Mouse (Mus musculus): ENCODE results near the gene Dcdc2a.

Dcdc2a gene

DNA sequence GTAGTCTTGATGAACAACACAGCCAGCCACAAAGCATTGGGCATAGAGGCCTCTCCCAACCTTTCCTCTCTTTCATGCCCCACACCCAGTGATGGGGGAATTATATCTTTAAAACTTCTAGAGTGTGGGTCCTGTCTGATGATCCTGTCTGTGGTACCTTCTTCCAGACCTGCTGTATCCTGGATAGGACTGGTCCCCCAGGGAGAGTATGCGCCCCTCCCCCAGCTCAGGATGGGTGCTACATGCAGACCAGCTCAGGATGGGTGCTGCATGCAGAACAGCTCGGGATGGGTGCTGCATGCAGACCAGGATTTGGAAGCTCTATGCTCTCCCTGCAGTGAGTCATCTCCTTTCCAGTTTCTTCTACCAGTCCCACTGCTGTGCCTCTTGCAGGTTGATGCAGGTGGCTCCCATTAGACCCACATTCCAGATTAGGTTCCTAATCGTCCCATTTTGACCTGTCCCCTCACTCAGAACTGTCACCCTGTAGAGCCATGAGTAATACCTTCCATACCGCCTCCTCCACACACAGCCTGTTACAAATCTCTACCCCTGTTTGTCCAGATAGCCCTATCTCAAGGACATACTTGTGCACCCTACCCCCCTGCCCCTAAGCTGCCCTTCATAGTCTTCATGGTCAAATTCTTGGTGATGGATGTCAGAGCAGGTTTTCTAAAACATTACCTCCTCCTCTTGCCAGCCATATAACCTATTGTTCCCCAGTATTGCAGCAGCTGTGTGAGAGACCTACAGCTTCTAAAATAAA, 122.6 kb downstream of the Dcdc2a start:
- DNase-seq (ENCODE audit: low spot score): no peak

DNA sequence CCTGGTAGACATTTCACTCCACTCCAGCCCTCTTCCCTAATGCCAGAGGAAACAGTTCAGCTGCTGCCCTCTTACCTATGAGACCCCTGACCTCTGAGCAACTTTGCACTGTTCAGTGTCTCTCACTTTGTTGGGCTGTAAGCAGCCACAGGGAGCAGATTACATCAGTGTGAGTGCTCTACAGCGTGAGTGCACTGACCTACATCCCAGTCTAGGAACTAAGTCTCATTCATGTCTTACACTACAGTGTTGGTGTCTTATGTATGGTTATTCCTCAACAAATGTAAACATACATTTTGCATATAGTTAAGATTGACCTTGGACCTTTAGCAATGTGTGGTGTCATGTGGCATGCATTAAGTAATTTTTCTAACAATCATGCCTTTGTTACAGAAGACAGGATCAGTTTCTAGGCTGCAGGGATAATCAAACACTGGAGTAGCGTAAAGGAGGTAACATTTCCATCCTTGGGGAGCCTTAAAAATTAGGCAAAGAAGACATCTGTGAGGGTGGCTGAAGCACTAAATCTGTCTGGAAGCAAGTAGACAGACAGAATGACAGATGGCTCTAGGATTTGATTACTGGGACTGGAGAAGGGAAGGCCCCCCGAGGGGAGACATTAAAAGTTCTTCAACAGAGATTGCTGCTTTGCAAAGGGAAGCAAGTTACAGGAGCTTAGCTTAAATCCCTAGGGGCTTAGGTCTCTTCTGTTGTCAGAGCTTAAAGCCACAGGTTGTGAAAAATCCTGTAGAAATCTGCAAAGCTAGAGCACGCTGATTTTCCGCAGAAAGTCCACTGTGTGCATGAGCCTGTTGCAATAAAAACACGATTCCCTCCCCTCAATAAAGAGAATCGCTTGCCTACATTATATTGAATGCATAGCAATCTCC, 130.9 kb downstream of the Dcdc2a start:
- DNase-seq (ENCODE audit: low spot score): no peak

DNA sequence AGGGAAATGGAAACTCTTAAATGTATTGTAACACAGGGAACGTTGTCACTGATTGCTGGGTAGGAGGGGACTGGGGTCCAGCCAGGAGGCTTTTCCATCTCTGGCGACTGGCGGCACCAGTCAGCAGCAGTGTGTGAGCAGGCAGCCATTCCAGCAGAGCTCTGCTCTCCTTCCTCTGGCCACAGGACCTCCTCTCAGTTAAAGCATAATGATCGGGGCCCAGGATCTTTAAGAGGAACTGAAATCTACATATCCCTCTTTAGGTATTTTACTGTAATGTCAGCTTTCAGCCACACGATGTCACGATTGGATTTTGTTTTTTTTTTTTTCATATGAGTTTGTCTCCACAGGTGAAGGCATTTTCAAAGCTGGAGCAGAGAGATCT, 131.5 kb downstream of the Dcdc2a start:
- no peak for DNase-seq (ENCODE audit: low spot score)

DNA sequence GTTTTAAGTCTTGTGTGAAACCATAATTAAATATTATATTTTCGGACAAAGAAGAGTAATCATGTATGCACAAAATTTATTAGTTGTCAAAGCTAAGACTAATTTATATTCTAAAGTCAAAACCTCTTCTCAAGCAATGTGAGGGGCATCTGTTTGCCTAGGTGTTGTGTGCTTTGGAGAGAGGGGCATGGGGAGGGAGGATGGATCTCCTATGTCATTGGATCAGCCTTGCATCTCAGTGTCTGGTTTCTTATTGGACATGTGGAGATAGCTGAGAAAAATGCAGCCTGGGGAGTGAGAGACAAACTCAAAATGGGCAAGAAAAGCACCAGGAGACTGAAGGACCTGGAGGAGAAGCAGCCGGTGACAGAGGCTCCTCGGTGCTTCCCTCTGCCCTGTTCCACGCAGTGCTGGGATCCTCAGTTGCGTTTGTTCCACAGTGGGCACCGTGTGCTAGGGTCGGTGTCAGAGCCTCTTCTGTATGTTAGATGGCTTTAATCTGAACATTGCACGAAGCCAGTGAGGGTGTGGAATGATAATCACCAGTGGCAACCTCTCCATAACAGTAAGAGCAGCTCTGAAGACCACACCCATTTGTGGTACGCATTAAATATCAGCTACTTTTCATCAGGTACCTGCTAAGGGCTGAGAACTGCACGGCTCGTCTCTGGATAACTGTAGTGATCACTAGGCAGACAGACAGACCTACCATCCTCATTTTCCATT, 133.8 kb downstream of the Dcdc2a start:
- no peak for DNase-seq (ENCODE audit: low spot score)

DNA sequence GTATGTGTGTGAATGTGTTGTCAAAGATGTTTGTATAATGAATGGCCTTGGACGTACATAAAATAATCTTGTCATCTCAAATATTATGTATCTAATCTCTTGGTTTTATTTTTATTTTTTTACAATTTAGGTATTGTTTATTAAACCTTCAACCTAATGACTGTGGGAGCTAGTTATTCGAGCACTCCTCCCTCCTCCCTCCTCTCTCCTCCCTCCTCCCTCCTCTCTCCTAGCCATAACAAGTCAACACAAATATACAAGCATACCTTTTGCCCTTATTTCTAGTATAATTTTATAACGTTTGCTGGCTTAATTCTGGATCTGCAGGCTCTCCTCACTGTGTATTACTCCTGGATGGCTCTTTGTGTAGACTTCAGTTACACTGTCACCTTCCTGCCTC, 134.4 kb downstream of the Dcdc2a start:
- DNase-seq (ENCODE audit: low spot score): no peak

DNA sequence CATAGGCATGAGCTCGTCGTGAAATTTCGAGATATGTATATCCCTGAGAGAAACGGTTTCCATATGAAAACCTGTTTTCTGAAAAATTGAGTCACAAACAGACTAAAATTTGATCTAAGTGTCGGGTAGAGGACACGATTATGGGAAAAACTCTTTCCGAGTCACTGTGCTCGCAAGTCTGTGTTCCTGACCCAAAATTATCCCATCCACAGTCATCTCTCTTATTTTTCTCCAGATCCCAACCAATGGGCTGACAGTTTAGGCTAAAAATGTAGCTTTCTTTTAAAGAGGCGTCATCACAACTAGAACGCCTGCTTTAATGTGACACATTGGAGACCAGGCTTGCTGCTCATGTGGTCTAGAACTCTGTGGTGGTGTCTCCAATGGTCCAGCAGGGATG, 139.9 kb downstream of the Dcdc2a start:
- DNase-seq (ENCODE audit: low spot score): no peak

DNA sequence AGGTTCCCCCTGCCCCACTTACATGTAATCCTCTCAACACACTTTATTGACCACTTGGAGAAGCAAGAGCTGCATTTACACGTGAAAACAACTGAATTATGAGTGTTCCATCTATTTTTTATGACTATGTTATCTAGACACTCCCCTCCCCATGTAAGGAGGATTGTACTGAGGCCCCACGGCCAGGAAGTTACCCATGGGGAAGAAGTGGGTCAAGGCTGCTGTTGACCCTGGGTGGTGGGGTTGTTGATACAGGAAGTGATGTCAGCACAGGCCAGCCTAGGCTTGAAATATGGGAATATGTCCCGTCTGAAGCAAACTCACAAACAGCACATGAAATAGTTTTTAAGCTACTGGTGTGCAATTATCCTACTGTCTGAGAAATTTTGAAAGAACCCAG, 144.1 kb downstream of the Dcdc2a start:
- DNase-seq (ENCODE audit: low spot score): no peak

DNA sequence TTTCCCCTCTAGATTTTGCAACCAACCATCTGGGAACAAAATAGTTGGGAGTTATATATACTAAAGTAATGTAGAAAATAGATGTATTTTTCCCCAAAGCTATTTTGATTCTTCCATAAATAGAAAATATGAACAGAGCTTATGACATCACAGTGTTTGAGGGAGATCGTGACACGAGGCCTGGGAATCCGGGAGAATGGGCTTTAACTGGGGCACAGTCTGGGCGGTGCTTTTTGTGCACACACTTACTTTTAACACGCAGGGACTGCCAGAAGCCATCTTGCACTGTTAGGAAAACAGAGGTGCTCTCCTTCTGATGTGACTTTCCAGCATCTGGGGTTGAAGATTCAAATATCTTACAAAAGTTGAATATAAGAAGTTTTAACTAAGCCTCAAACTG, 151.1 kb downstream of the Dcdc2a start:
- no peak for DNase-seq (ENCODE audit: low spot score)

DNA sequence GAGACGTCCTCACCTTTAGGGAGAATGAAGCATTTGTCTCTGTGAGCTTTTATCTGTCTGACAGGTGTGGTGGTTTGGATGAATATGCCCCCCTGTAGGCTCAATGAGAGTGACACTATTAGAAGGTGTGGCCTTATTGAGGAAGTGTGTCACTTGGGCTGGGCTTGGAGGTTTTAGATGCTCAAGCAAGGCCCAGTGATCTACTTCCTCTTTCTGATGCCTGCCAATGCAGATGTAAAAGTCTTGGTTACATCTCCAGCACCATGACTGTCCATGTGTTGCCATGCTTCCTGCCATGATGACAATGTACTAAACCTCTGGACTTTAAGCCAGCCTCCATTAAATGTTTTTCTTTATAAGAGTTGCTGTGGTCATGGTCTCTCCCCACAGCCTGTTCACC, 162.6 kb downstream of the Dcdc2a start:
- no peak for DNase-seq (ENCODE audit: low spot score)

DNA sequence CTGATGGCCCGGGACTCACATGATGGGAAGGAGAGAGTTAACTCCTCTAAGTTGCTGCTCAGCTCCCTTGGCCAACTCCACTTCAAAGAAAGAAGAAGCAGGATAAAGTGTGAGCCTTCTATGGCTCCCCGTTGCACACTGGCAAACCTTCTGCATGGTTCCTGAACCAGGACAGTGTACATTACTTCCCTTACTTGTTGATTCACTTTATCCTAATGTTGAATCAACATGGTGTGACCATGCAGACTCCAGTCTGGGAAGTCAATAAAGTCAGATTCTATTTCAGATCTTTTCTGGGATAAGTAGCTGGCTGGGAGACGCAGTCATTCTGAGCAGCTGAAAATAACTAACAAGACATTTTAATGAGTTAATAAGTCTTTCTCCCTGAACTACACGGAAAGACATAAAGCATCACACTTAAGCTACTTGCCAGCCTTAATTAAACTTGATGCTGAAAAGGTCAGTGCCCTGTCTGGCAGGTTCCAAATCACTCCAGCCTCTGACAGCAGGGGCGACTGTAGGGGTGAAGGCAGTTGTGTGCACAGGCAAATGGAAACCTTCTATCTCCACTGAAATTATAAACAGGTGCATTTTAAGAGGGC, 164.5 kb downstream of the Dcdc2a start:
- no peak for DNase-seq (ENCODE audit: low spot score)

DNA sequence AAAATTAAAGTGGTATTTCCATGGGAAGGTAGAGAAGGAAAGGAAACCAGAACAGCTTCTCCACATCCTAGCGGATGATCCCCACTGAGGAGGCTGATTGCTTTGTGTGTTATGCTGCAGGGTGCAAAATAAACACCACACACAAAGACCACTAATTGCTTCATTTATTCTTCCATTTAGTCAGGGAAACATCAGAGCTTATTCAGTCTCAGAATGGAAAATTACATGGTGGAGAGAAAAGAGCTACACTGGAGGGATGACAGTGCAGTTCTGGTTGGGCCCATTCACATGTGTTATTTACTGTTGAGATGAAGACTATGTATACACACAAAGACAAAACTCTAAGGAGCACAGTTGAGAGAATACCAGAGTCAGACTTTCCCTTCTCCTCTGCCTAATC, 196.1 kb downstream of the Dcdc2a start:
- DNase-seq (ENCODE audit: low spot score): no peak

DNA sequence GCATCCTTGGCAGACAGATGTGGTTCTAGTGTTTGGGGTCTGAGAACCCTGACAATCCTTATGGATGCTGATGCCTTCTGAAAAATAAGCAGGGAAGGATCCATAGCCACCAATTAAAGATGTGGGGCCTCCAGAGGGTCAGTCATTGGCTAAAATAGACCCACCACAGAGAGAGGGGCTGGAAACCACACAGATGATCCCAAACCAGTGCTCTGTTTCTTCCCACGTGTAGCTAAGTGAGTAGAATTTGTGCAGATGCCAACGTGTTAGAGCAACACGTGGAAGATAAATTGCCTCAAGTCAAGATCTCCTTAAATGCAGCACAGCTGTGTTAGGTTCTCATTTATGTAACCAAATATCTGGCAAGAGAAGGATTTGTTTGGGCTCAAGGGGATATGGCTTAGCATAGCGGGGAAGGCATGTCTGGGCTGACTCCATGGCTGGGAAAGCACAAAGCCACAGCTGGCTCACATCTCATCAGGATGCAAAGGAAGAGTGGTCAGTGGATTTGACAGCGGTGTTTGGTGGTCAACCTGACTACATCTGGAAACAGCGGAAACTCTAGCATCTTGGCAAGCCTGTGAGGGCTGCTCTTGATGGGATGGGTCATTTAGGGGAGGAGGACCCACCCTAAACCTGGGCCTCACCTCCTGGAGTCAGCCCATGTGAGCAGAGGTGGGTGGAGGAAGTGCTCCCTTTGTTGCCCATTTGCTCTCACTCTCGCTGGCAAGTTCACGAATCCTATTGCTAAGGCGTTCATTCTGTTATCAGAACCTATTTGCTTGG, 198.9 kb downstream of the Dcdc2a start:
- DNase-seq (ENCODE audit: low spot score): no peak

DNA sequence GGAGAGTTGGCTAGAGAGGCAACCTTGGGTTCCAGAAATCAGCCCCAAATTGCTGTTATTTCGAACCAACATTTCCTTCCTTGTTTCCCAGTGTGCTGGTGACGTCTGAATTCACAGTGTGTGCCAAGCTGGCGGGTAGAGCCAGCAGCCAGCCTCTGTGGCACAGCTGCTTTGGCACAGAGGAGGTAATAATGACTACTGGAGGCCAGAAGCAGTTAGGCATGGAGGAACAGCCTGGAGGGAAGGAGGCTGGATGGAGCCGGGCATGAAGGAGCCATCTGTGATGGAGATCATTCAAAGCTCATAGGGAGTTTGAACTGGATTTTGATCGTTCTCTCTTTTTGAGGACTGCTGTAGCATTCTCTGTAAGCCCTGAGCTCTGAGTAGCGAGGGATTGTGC, 201.8 kb downstream of the Dcdc2a start:
- DNase-seq (ENCODE audit: low spot score): no peak
